Mouse (Mus musculus): ENCODE results near the gene Pnpla8. TPM values are rescaled to one million over a fixed set of nuclear protein-coding genes. Genes with fewer than 3 reads are reported as not detected.

Gene Pnpla8
- polyA plus RNA-seq, 1 experiment from 2014 or later: 53.5 TPM

DNA sequence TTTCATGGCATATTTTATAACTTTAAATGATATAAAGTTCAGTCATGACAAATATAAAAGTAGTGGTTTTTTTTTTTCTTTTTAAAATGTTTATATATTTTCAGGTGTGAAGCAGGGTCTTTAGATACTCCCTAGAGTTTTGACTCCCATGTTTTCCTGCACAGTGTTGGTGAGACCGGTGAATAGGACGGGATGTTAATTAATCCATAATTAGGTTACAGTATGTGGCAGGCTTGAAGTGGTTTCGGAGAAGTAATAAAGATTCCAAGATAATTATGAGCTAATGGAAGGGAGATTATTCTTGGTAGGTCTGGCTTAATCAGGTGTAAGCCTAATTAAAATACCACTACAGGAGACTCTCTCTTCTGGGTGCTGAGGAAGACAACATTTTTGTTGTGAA lies 125.0 kb downstream of the Pnpla8 start:
- TF ChIP-seq CTCF (IDR thresholded peaks at IDR 0.05; ENCODE audit: low read depth) (no peak), EP300 (optimal IDR thresholded peaks at IDR 0.05) (no peak)
- no peaks in the 10 kb centered on the region for H3K36me3 ChIP-seq (ENCODE audit: control insufficient read depth, insufficient read depth, low read length)
- no peaks in the 10 kb centered on the region for H3K4me1 ChIP-seq (replicated peaks; ENCODE audit: control insufficient read depth, insufficient read depth)
- ATAC-seq (ENCODE audit: low FRiP score, low TSS enrichment) (no peak), DNase-seq (ENCODE audit: low spot score) (no peak)
- H3K27ac ChIP-seq (replicated peaks): no peak overlapping the region
- H3K9ac ChIP-seq (ENCODE audit: low read length): no peak overlapping the region
- H3K4me2 ChIP-seq (replicated peaks; ENCODE audit: low read depth): no peak overlapping the region
- WGBS: 86% methylated on average over 3 of the region's 3 CpGs
- H3K27me3 ChIP-seq (ENCODE audit: control insufficient read depth, insufficient read depth, low read length): no peaks in the 10 kb centered on the region
- H3K4me3 ChIP-seq (ENCODE audit: low read depth, low read length): no peak overlapping the region
- no peaks in the 10 kb centered on the region for H3K9me3 ChIP-seq (ENCODE audit: control insufficient read depth, low read length)

DNA sequence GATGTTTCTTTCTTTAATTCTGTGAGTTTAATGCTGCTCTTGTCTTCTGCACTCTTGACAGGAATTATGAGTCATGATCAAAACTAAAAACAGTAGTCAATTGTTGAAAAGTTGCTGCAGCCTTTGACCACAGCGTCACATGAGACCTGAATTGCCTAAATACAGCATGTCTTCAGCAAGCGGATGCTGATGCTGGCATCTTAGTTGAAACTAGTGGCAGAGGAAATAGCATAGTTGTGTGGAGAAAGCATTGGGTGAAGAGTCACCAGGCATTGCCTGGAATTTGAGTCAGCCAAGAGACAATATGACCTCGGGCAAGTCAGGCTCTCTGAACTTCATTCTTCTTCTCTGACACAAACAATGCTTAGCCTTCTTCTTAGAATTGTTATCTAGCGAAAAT lies 133.9 kb downstream of the Pnpla8 start:
- 71% methylated on average over 4 of the region's 4 CpGs for WGBS
- TF ChIP-seq CTCF (IDR thresholded peaks at IDR 0.05; ENCODE audit: low read depth): no peak
- TF ChIP-seq EP300 (optimal IDR thresholded peaks at IDR 0.05): no peak
- ATAC-seq (ENCODE audit: low FRiP score, low TSS enrichment) (no peak), DNase-seq (ENCODE audit: low spot score) (no peak)
- Histone ChIP-seq H3K36me3 (ENCODE audit: control insufficient read depth, insufficient read depth, low read length) (no peaks in the 10 kb centered on the region), H3K4me2 (replicated peaks; ENCODE audit: low read depth) (no peak overlapping the region), H3K9me3 (ENCODE audit: control insufficient read depth, low read length) (no peaks in the 10 kb centered on the region), H3K27me3 (ENCODE audit: control insufficient read depth, insufficient read depth, low read length) (no peaks in the 10 kb centered on the region), H3K4me1 (replicated peaks; ENCODE audit: control insufficient read depth, insufficient read depth) (no peaks in the 10 kb centered on the region), H3K27ac (replicated peaks) (no peak overlapping the region), H3K4me3 (ENCODE audit: low read depth, low read length) (no peak overlapping the region), H3K9ac (ENCODE audit: low read length) (no peak overlapping the region)

DNA sequence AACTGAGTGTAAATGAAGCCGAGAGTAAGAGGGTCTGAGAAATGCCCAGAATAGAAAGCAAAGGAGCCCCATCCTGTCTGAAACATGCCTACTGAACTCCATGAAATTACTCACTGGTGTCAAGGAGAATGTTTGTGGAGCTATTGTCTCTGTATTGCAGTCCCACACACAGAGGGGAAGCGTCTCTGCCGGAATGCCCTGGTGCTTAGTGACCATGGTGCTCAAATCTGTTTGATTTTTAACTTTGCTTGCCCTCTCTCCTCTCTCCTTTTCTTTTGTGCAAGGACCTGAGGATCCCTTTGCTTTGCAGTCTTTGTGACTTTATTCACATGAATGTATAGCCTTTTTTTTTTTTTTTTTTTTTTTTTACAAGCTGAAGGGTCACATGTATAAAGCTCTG lies 136.3 kb downstream of the Pnpla8 start:
- 48% methylated on average over 3 of the region's 3 CpGs for WGBS
- no peaks in the 10 kb centered on the region for H3K9me3 ChIP-seq (ENCODE audit: control insufficient read depth, low read length)
- no peak overlapping the region for H3K27ac ChIP-seq (replicated peaks)
- DNase-seq (ENCODE audit: low spot score) (no peak), ATAC-seq (ENCODE audit: low FRiP score, low TSS enrichment) (no peak)
- H3K36me3 ChIP-seq (ENCODE audit: control insufficient read depth, insufficient read depth, low read length): no peaks in the 10 kb centered on the region
- no peak overlapping the region for H3K9ac ChIP-seq (ENCODE audit: low read length)
- no peak overlapping the region for H3K4me3 ChIP-seq (ENCODE audit: low read depth, low read length)
- no peak overlapping the region for H3K4me2 ChIP-seq (replicated peaks; ENCODE audit: low read depth)
- H3K27me3 ChIP-seq (ENCODE audit: control insufficient read depth, insufficient read depth, low read length): no peaks in the 10 kb centered on the region
- TF ChIP-seq EP300 (optimal IDR thresholded peaks at IDR 0.05) (no peak), CTCF (IDR thresholded peaks at IDR 0.05; ENCODE audit: low read depth) (no peak)
- H3K4me1 ChIP-seq (replicated peaks; ENCODE audit: control insufficient read depth, insufficient read depth): no peaks in the 10 kb centered on the region

DNA sequence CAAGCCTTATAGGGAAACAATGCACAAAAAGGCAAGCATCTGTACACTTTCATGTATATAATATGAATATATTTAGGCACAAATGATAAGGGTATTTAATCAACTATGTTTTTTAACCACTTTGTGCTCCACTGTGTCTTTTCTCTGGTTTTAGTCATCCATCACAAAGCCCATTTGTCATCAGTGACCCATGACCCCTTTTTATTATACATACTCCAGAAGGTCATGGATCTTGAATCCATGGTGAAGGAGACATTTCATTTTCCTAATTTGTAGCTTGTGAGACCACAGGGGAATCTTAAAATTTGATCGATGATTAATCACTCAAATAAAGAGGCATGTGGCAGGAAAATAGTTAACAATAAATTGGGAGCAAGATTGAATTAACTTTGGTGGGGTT lies 136.7 kb downstream of the Pnpla8 start:
- Histone ChIP-seq H3K36me3 (ENCODE audit: control insufficient read depth, insufficient read depth, low read length) (no peaks in the 10 kb centered on the region), H3K27me3 (ENCODE audit: control insufficient read depth, insufficient read depth, low read length) (no peaks in the 10 kb centered on the region), H3K4me3 (ENCODE audit: low read depth, low read length) (no peak overlapping the region), H3K9ac (ENCODE audit: low read length) (no peak overlapping the region), H3K9me3 (ENCODE audit: control insufficient read depth, low read length) (no peaks in the 10 kb centered on the region), H3K27ac (replicated peaks) (no peak overlapping the region), H3K4me2 (replicated peaks; ENCODE audit: low read depth) (no peak overlapping the region), H3K4me1 (replicated peaks; ENCODE audit: control insufficient read depth, insufficient read depth) (no peaks in the 10 kb centered on the region)
- TF ChIP-seq EP300 (optimal IDR thresholded peaks at IDR 0.05) (no peak), CTCF (IDR thresholded peaks at IDR 0.05; ENCODE audit: low read depth) (no peak)
- ATAC-seq (ENCODE audit: low FRiP score, low TSS enrichment) (no peak), DNase-seq (ENCODE audit: low spot score) (no peak)
- 78% methylated on average over 1 of the region's 1 CpGs for WGBS

DNA sequence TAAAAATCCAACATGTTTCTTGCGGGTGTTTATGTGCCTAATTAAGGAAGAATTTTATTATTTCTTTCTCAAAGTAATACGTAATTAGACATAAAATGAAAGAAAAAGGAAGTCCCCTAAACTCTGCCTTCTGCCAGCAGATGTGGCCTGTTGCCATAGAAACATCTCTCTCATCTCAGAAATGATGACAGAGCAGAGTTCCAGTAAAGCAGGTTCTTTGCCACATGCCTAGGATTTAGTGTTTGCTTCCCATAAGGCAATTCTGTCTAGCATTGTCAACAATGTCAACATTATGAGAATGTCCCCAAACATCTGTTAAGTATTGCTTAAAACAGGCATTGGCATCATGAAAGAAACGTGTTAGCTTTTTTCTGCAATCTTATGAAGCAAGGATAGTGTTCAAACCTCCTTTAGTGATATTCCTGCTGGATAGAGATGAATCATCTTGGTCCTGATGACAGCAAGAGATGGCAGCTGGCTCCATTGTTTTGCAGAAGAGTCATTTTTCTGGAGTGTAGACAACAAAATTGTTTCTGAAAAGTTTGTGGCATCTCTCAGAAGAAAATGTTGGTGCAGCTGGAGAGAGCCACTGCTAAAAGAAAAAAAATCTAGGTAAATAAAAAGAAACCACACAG lies 150.0 kb downstream of the Pnpla8 start:
- Histone ChIP-seq H3K4me1 (replicated peaks; ENCODE audit: control insufficient read depth, insufficient read depth) (no peaks in the 10 kb centered on the region), H3K9ac (ENCODE audit: low read length) (no peak overlapping the region), H3K36me3 (ENCODE audit: control insufficient read depth, insufficient read depth, low read length) (no peaks in the 10 kb centered on the region), H3K4me2 (replicated peaks; ENCODE audit: low read depth) (no peak overlapping the region), H3K9me3 (ENCODE audit: control insufficient read depth, low read length) (no peaks in the 10 kb centered on the region), H3K27ac (replicated peaks) (no peak overlapping the region), H3K27me3 (ENCODE audit: control insufficient read depth, insufficient read depth, low read length) (no peaks in the 10 kb centered on the region), H3K4me3 (ENCODE audit: low read depth, low read length) (no peak overlapping the region)
- no peak for DNase-seq (ENCODE audit: low spot score)
- no peak for TF ChIP-seq EP300 (optimal IDR thresholded peaks at IDR 0.05)
- no peak for TF ChIP-seq CTCF (IDR thresholded peaks at IDR 0.05; ENCODE audit: low read depth)
- ATAC-seq (ENCODE audit: low FRiP score, low TSS enrichment): no peak
- WGBS: 51% methylated on average over 3 of the region's 3 CpGs

Small RNAs within 50 kb of the gene (microRNA-seq; reads per million reads assigned to microRNA genes)
- gene Mir5627: not detected

Other genes starting within 250 kb of the Pnpla8 start
- gene Dnajb9, start 11.0 kb upstream of the Pnpla8 start, polyA plus RNA-seq (2015; fragmentation: Nextera tagmentation; extraction: Ambion mirVana): 30.1 and 36.3 TPM in 2 replicates
- gene Nrcam, start 107.5 kb downstream of the Pnpla8 start, polyA plus RNA-seq (2015; fragmentation: Nextera tagmentation; extraction: Ambion mirVana): 1.2 and 1.6 TPM in 2 replicates